Mouse (Mus musculus) MEL (cell line): Measurements from ENCODE around the gene Macf1. TPM values are rescaled to one million over a fixed set of nuclear protein-coding genes. Genes with fewer than 3 reads are reported as not detected.

ENCODE experiments used
- DNase-seq: peaks from one replicate; pipeline ENCODE4 v3.0.0; 2011; ENCODE audit warnings: low read depth, low spot score
- H3K27ac ChIP-seq: 2 replicates; pipeline ENCODE4 v1.5.1; 2012; ENCODE audit warnings: low read depth, mild to moderate bottlenecking, control low read depth, low read length, moderate library complexity; ENCODE audit not compliant: control insufficient read depth
- H3K27me3 ChIP-seq, 2 experiments: fragments of 150-350 bp in 1 of 2; sonication (generic) in 1 of 2; 2 replicates each; pipeline ENCODE4 v1.6.1; 2012; ENCODE audit warnings: low read length in 2 of 2, mild to moderate bottlenecking in 2 of 2, improper control_type of control experiment in 1 of 2, moderate library complexity in 1 of 2; ENCODE audit not compliant: insufficient read depth in 2 of 2, control insufficient read depth in 1 of 2
- H3K36me3 ChIP-seq, 2 experiments: 2 replicates each; pipeline ENCODE4 v1.6.1; 2012 to 2014; ENCODE audit warnings: low read length in 2 of 2, improper control_type of control experiment in 1 of 2, inconsistent platforms in 1 of 2, mild to moderate bottlenecking in 1 of 2; ENCODE audit not compliant: insufficient read depth in 2 of 2, control insufficient read depth in 1 of 2
- H3K4me1 ChIP-seq, 2 experiments: fragments of 150-350 bp in 1 of 2; sonication (generic) in 1 of 2; 2 replicates each; pipeline ENCODE4 v1.6.1; 2012; ENCODE audit warnings: low read length in 2 of 2, improper control_type of control experiment in 1 of 2, mild to moderate bottlenecking in 1 of 2; ENCODE audit not compliant: insufficient read depth in 2 of 2, control insufficient read depth in 1 of 2
- H3K4me3 ChIP-seq, 2 experiments: fragments of 150-350 bp in 1 of 2; sonication (generic) in 1 of 2; 2 replicates each; pipeline ENCODE4 v1.5.1; 2012; ENCODE audit warnings: low read depth in 2 of 2, low read length in 2 of 2, mild to moderate bottlenecking in 2 of 2, moderate library complexity in 2 of 2, control low read depth in 1 of 2, improper control_type of control experiment in 1 of 2; ENCODE audit not compliant: control insufficient read depth in 1 of 2, insufficient read depth in 1 of 2
- H3K79me2 ChIP-seq: 2 replicates; pipeline ENCODE4 v1.6.1; 2012; ENCODE audit warnings: mild to moderate bottlenecking, low read length, moderate library complexity; ENCODE audit not compliant: control insufficient read depth, poor library complexity, insufficient read depth
- H3K9ac ChIP-seq: 2 replicates; pipeline ENCODE4 v1.6.1; 2012; ENCODE audit warnings: low read depth, mild to moderate bottlenecking, control low read depth, low read length, moderate library complexity; ENCODE audit not compliant: control insufficient read depth, poor library complexity, severe bottlenecking
- H3K9me3 ChIP-seq: fragments of 150-350 bp; sonication (generic); replicated peaks from 2 replicates; pipeline ENCODE4 v1.6.1; 2012; ENCODE audit warnings: mild to moderate bottlenecking, low read length, improper control_type of control experiment, moderate library complexity; ENCODE audit not compliant: insufficient read depth
- BHLHE40 ChIP-seq: IDR thresholded peaks from 2 replicates; pipeline ENCODE4 v1.6.1; 2012; ENCODE audit warnings: low read depth, mild to moderate bottlenecking, inconsistent platforms, low read length, improper control_type of control experiment, borderline replicate concordance
- CHD1 ChIP-seq: IDR thresholded peaks from 2 replicates; pipeline ENCODE4 v1.6.1; 2012; ENCODE audit warnings: low read depth, mild to moderate bottlenecking, inconsistent platforms, low read length, improper control_type of control experiment
- CHD2 ChIP-seq: IDR thresholded peaks from 2 replicates; pipeline ENCODE4 v1.6.1; 2011; ENCODE audit warnings: low read length, improper control_type of control experiment
- CTCF ChIP-seq, 3 experiments: IDR thresholded peaks in 2 of 3; conservative IDR thresholded peaks in 1 of 3; 2 replicates each; pipeline ENCODE4 v1.5.1; 2011 to 2012; ENCODE audit warnings: low read length in 3 of 3, low read depth in 2 of 3, mild to moderate bottlenecking in 2 of 3, improper control_type of control experiment in 1 of 3, inconsistent platforms in 1 of 3, mixed read lengths in 1 of 3, moderate library complexity in 1 of 3; ENCODE audit not compliant: control insufficient read depth in 1 of 3, insufficient read depth in 1 of 3, poor library complexity in 1 of 3, severe bottlenecking in 1 of 3
- EP300 ChIP-seq, 2 experiments: IDR thresholded peaks; 2 replicates each; pipeline ENCODE4 v1.6.1; 2011; ENCODE audit warnings: improper control_type of control experiment in 2 of 2, low read length in 2 of 2, low read depth in 1 of 2, mild to moderate bottlenecking in 1 of 2
- GABPA ChIP-seq: IDR thresholded peaks from 2 replicates; pipeline ENCODE4 v1.6.1; 2012; ENCODE audit warnings: low read depth, mild to moderate bottlenecking, inconsistent platforms, low read length, improper control_type of control experiment, moderate library complexity
- HCFC1 ChIP-seq: IDR thresholded peaks from 2 replicates; pipeline ENCODE4 v1.6.1; 2012; ENCODE audit warnings: low read depth, mild to moderate bottlenecking, inconsistent platforms, low read length, improper control_type of control experiment, moderate library complexity
- JUND ChIP-seq: IDR thresholded peaks from 2 replicates; pipeline ENCODE4 v1.6.1; 2011; ENCODE audit warnings: low read depth, mild to moderate bottlenecking, improper control_type of control experiment, low read length
- MAFK ChIP-seq: IDR thresholded peaks from 2 replicates; pipeline ENCODE4 v1.6.1; 2011; ENCODE audit warnings: low read depth, mild to moderate bottlenecking, low read length, improper control_type of control experiment, borderline replicate concordance
- MAX ChIP-seq: IDR thresholded peaks from 2 replicates; pipeline ENCODE4 v1.6.1; 2011; ENCODE audit warnings: low read length, improper control_type of control experiment
- MAZ ChIP-seq: IDR thresholded peaks from 2 replicates; pipeline ENCODE4 v1.6.1; 2012; ENCODE audit warnings: low read depth, mild to moderate bottlenecking, inconsistent platforms, low read length, improper control_type of control experiment
- MXI1 ChIP-seq: IDR thresholded peaks from 2 replicates; pipeline ENCODE4 v1.6.1; 2011; ENCODE audit warnings: mild to moderate bottlenecking, low read depth, low read length, improper control_type of control experiment
- MYC ChIP-seq: IDR thresholded peaks from 2 replicates; pipeline ENCODE4 v1.6.1; 2011; ENCODE audit warnings: low read depth, mild to moderate bottlenecking, low read length, improper control_type of control experiment, moderate library complexity
- NRF1 ChIP-seq: IDR thresholded peaks from 2 replicates; pipeline ENCODE4 v1.6.1; 2014; ENCODE audit warnings: low read depth, mild to moderate bottlenecking, inconsistent platforms, low read length, improper control_type of control experiment, moderate library complexity; ENCODE audit not compliant: poor library complexity, insufficient read depth, severe bottlenecking
- POLR2AphosphoS5 ChIP-seq: IDR thresholded peaks from 2 replicates; pipeline ENCODE4 v1.6.1; 2012; ENCODE audit warnings: low read depth, borderline replicate concordance, mild to moderate bottlenecking, inconsistent platforms, low read length, moderate library complexity, mixed read lengths
- RCOR1 ChIP-seq: IDR thresholded peaks from 2 replicates; pipeline ENCODE4 v1.6.1; 2012; ENCODE audit warnings: low read depth, mild to moderate bottlenecking, inconsistent platforms, low read length, improper control_type of control experiment
- SIN3A ChIP-seq: IDR thresholded peaks from 2 replicates; pipeline ENCODE4 v1.6.1; 2012; ENCODE audit warnings: low read length, improper control_type of control experiment, inconsistent platforms
- SMC3 ChIP-seq: IDR thresholded peaks from 2 replicates; pipeline ENCODE4 v1.6.1; 2011; ENCODE audit warnings: low read depth, low read length, improper control_type of control experiment
- TCF12 ChIP-seq: IDR thresholded peaks from 2 replicates; pipeline ENCODE4 v1.6.1; 2014; ENCODE audit warnings: low read depth, mild to moderate bottlenecking, inconsistent platforms, low read length, improper control_type of control experiment, moderate library complexity
- UBTF ChIP-seq: IDR thresholded peaks from 2 replicates; pipeline ENCODE4 v1.6.1; 2012; ENCODE audit warnings: low read depth, mild to moderate bottlenecking, inconsistent platforms, low read length, improper control_type of control experiment, moderate library complexity, borderline replicate concordance; ENCODE audit not compliant: insufficient read depth
- ZC3H11A ChIP-seq: IDR thresholded peaks from 2 replicates; pipeline ENCODE4 v1.6.1; 2012; ENCODE audit warnings: low read depth, mild to moderate bottlenecking, inconsistent platforms, low read length, improper control_type of control experiment
- ZMIZ1 ChIP-seq: IDR thresholded peaks from 2 replicates; pipeline ENCODE4 v1.6.1; 2012; ENCODE audit warnings: low read depth, mild to moderate bottlenecking, inconsistent platforms, low read length, improper control_type of control experiment, moderate library complexity
- ZNF384 ChIP-seq: IDR thresholded peaks from 2 replicates; pipeline ENCODE4 v1.6.1; 2012; ENCODE audit warnings: low read depth, mild to moderate bottlenecking, inconsistent platforms, low read length, improper control_type of control experiment
- polyA plus RNA-seq, 2 experiments: library from polyadenylated mRNA; stranded (reverse) in 1 of 2; unstranded in 1 of 2; fragments of >175 nt in 1 of 2; fragments of >200 nt in 1 of 2; gene quantifications; 2 replicates each; pipeline versions ENCODE4 v1.2.1 to v1.2.4; 2012; ENCODE audit warnings: low replicate concordance in 2 of 2, low read depth in 1 of 2; ENCODE audit not compliant: insufficient read length in 2 of 2, insufficient read depth in 1 of 2, missing spikeins in 1 of 2
- total RNA-seq: library from RNA; depleted of rRNA; stranded (reverse); fragments of 300-350 nt; gene quantifications from 2 replicates; pipeline ENCODE4 v1.2.3, GENCODE M21; 2012

Gene Macf1
- total and polyA plus RNA-seq, 3 experiments: 18.5 to 71.4 (median 60.8) TPM

DNA sequence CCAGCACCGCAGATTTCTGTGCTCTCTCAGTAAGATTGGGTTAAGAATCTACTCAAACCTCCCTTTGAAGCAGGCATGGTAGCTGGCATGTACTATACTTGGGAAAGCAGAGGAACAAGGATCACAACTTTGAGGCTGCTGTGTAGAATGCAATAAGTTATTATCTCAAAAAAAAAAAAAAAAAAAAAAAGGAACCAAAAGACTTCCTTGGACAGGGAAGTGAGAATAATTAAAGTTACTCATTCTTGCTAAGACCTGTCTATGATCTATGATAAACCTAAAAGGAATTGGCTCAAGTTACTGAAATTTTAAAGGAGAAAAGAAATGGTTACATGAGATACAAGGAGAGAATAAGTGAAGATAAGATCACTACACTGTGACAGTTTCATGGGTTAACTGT lies 72.2 kb downstream of the Macf1 start:
- H3K9me3 ChIP-seq: no peaks in the 10 kb centered on the region
- H3K9ac ChIP-seq: no peak overlapping the region
- H3K4me1 ChIP-seq: peaks cover 2 to 7% of the 10 kb centered on the region in 2 experiments; a peak in 2 of 4 replicates
- peak; percentile 17 for DNase-seq
- no peak overlapping the region for H3K4me3 ChIP-seq
- H3K79me2 ChIP-seq: no peaks in the 10 kb centered on the region
- peaks cover 0 to 7% of the 10 kb centered on the region in 2 experiments; a peak in 2 of 4 replicates for H3K36me3 ChIP-seq
- H3K27me3 ChIP-seq: no peaks in the 10 kb centered on the region
- TF ChIP-seq ZNF384: peak; percentile 92
- TF ChIP-seq CTCF (IDR thresholded peaks at IDR 0.05 in 2 of 3, conservative IDR thresholded peaks at IDR 0.05 in 1 of 3; ENCODE audit: control insufficient read depth in 1 of 3, insufficient read depth in 1 of 3, low read depth in 2 of 3, low read length in 3 of 3, poor library complexity in 1 of 3, severe bottlenecking in 1 of 3): no peak
- TF ChIP-seq ZC3H11A: no peak
- no peak for TF ChIP-seq SIN3A
- TF ChIP-seq EP300 (IDR thresholded peaks at IDR 0.05; ENCODE audit: low read depth in 1 of 2, low read length in 2 of 2): 0 out of 4 replicates have a peak, but pooled peaks of 1 of the 2 experiments have one; percentile 9
- H3K27ac ChIP-seq: no peak overlapping the region

- H3K36me3 ChIP-seq: peaks cover 0 to 7% of the 10 kb centered on the region in 2 experiments; a peak in 2 of 4 replicates
- no peak for DNase-seq
- no peaks in the 10 kb centered on the region for H3K79me2 ChIP-seq
- no peak overlapping the region for H3K9ac ChIP-seq
- H3K27me3 ChIP-seq: no peaks in the 10 kb centered on the region
- TF ChIP-seq SMC3: no peak
- TF ChIP-seq RCOR1: no peak
- TF ChIP-seq MAX: no peak
- TF ChIP-seq UBTF: no peak
- no peak for TF ChIP-seq NRF1
- TF ChIP-seq BHLHE40: no peak
- no peak for TF ChIP-seq POLR2AphosphoS5
- TF ChIP-seq MYC: no peak
- TF ChIP-seq CHD2: no peak
- TF ChIP-seq MXI1: no peak
- no peak for TF ChIP-seq MAFK
- no peak for TF ChIP-seq ZMIZ1
- no peak for TF ChIP-seq CHD1
- TF ChIP-seq JUND: no peak
- TF ChIP-seq TCF12: no peak
- no peak for TF ChIP-seq MAZ
- no peak for TF ChIP-seq GABPA
- TF ChIP-seq ZC3H11A: no peak
- TF ChIP-seq HCFC1: no peak
- no peak overlapping the region for H3K27ac ChIP-seq
- H3K4me1 ChIP-seq: peaks cover 2 to 7% of the 10 kb centered on the region in 2 experiments; a peak in 2 of 4 replicates
- H3K9me3 ChIP-seq: no peaks in the 10 kb centered on the region
- no peak overlapping the region for H3K4me3 ChIP-seq
Observed at GRCm38 (mm10) chr4:123611241-123611640, 72.9 kb downstream of the Macf1 start.
